Mouse (Mus musculus): ENCODE data around the gene Rhobtb1. TPM values are rescaled to one million over a fixed set of nuclear protein-coding genes. Genes with fewer than 3 reads are reported as not detected.

The Rhobtb1 gene
- polyA plus RNA-seq, 1 experiment from 2014 or later = 19.6 TPM

DNA sequence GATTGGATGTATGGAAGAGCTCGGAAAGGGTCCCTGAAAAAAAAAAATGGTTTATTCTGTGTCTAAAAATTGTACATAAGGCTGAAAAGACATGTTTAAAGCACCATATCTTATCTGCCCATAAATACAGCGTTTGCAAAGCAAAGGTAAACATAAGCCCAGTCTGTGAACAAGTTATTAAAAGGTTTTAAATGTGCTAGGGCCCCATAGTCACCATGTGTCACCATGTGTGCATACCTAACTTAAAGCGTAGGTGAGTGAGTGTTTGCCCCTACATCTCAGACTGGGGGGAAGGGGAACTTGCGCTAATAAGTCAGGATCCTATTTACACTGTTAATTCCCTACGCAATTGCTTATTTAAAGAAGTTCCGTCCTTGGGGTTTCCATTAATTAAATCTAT lies 5.2 kb downstream of the Rhobtb1 start:
- H3K9me3 ChIP-seq (replicated peaks; ENCODE audit: control insufficient read depth, low read length) = no peaks in the 10 kb centered on the region
- H3K4me3 ChIP-seq (ENCODE audit: low read depth, low read length) = no peak overlapping the region
- no peak overlapping the region for H3K9ac ChIP-seq (ENCODE audit: low read depth, low read length)
- ATAC-seq (ENCODE audit: low read depth) = no peak
- WGBS (ENCODE audit: insufficient replicate concordance) = 63% methylated on average over 6 of the region's 6 CpGs
- no peaks in the 10 kb centered on the region for H3K36me3 ChIP-seq (ENCODE audit: control insufficient read depth, insufficient read depth)
- H3K4me1 ChIP-seq (ENCODE audit: control insufficient read depth, low read depth, low read length) = no peaks in the 10 kb centered on the region
- no peaks in the 10 kb centered on the region for H3K27me3 ChIP-seq (ENCODE audit: control insufficient read depth, insufficient read depth, low read depth, low read length)
- no peak overlapping the region for H3K4me2 ChIP-seq (ENCODE audit: low read depth, low read length)
- H3K27ac ChIP-seq (ENCODE audit: low read length) = no peak overlapping the region

DNA sequence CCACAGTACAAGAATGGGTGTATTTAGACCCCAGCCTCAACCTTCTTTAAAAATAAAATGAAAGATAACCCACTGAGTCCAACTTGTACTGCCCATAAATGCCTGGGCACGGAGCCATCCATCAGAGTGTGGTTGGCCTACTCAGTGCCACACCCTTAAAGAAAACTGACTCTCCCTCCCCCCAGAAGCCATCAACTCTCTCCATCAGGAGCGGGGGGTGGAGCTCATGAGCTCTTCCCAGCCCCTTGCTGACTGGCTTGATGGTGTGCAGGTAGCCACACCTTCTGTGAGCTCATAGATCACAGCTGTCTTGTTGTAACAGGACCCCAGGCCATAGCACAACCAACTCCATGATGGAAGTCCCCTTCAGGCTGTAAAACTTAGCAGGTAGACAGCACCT lies 6.2 kb downstream of the Rhobtb1 start:
- Histone ChIP-seq H3K4me2 (ENCODE audit: low read depth, low read length) (no peak overlapping the region), H3K9ac (ENCODE audit: low read depth, low read length) (no peak overlapping the region), H3K9me3 (replicated peaks; ENCODE audit: control insufficient read depth, low read length) (no peaks in the 10 kb centered on the region), H3K4me3 (ENCODE audit: low read depth, low read length) (no peak overlapping the region), H3K36me3 (ENCODE audit: control insufficient read depth, insufficient read depth) (no peaks in the 10 kb centered on the region), H3K27ac (ENCODE audit: low read length) (no peak overlapping the region), H3K27me3 (ENCODE audit: control insufficient read depth, insufficient read depth, low read depth, low read length) (no peaks in the 10 kb centered on the region), H3K4me1 (ENCODE audit: control insufficient read depth, low read depth, low read length) (no peaks in the 10 kb centered on the region)
- 51% methylated on average over 2 of the region's 2 CpGs for WGBS (ENCODE audit: insufficient replicate concordance)
- ATAC-seq (ENCODE audit: low read depth) = no peak

DNA sequence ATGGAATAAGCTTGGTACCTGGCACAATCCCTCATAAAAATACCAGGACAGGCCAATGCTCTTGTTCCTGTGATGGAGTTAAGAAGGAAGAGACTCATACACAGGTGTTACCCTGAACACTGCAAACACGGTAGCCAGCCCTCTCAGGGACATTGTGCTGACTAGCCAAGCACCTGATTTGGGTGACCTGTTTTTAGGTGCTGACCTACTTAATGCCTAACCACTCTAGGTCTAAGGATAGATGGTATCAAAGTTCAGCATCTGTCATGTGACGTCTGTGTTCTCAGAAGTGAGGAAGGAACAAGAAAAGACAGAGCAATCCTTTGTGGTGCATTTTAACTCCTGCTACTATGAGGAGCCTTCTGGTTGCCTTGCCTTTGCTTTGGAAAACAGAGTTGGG lies 9.6 kb downstream of the Rhobtb1 start:
- ATAC-seq (ENCODE audit: low read depth) = peak; percentile 80; the same call in 1 of the 2 replicates
- no peaks in the 10 kb centered on the region for H3K36me3 ChIP-seq (ENCODE audit: control insufficient read depth, insufficient read depth)
- WGBS (ENCODE audit: insufficient replicate concordance) = 43% methylated on average over 2 of the region's 2 CpGs

DNA sequence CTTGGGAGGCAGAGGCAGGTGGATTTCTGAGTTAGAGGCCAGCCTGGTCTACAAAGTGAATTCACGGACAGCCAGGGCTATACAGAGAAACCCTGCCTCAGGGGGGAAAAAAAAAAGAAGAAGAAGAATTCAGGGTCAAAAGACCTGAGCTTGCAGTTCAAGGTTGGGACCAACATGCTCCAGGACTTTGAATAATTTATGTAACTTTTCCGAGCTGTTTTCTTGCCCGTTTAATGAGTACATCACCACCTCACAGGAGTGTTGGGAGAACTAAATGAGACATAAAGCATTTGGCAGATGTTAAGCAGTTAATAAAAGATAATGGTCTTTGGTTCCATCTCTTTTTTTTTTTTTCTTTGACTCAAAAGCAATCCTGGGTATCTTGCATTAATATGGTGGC lies 10.3 kb downstream of the Rhobtb1 start:
- ATAC-seq (ENCODE audit: low read depth) = no peak
- 50% methylated on average over 3 of the region's 3 CpGs for WGBS (ENCODE audit: insufficient replicate concordance)
- H3K36me3 ChIP-seq (ENCODE audit: control insufficient read depth, insufficient read depth) = no peaks in the 10 kb centered on the region
- H3K27ac ChIP-seq (ENCODE audit: low read length) = no peak overlapping the region
- H3K9me3 ChIP-seq (replicated peaks; ENCODE audit: control insufficient read depth, low read length) = no peaks in the 10 kb centered on the region
- no peaks in the 10 kb centered on the region for H3K4me1 ChIP-seq (ENCODE audit: control insufficient read depth, low read depth, low read length)
- no peak overlapping the region for H3K4me3 ChIP-seq (ENCODE audit: low read depth, low read length)
- no peak overlapping the region for H3K4me2 ChIP-seq (ENCODE audit: low read depth, low read length)
- H3K9ac ChIP-seq (ENCODE audit: low read depth, low read length) = no peak overlapping the region
- no peaks in the 10 kb centered on the region for H3K27me3 ChIP-seq (ENCODE audit: control insufficient read depth, insufficient read depth, low read depth, low read length)

More for the DNA sequence above, 9.6 kb downstream of the Rhobtb1 start:
- H3K4me1 ChIP-seq (ENCODE audit: control insufficient read depth, low read depth, low read length) = no peaks in the 10 kb centered on the region
- no peak overlapping the region for H3K4me3 ChIP-seq (ENCODE audit: low read depth, low read length)
- no peaks in the 10 kb centered on the region for H3K9me3 ChIP-seq (replicated peaks; ENCODE audit: control insufficient read depth, low read length)
- H3K9ac ChIP-seq (ENCODE audit: low read depth, low read length) = no peak overlapping the region
- no peak overlapping the region for H3K27ac ChIP-seq (ENCODE audit: low read length)
- H3K27me3 ChIP-seq (ENCODE audit: control insufficient read depth, insufficient read depth, low read depth, low read length) = no peaks in the 10 kb centered on the region
- no peak overlapping the region for H3K4me2 ChIP-seq (ENCODE audit: low read depth, low read length)

DNA sequence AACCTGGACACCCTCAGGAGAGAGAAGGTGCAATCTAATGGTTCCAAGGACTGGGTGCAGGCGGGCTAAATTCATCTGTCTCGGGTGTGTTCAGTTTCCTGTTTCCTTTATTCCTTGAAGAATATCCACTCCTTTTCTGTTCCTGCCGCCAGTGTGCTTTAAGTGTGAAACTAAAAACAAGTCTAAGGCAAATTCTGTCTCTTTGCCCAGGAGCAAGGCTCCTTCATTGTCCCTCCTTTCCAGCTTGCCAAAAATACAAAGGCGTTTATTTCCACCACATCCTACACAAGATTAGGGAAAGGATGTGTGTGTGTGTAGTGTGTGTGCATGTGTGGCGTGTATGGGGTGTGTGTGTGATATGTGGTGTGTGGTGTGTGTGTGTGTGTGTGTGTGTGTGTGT lies 11.3 kb downstream of the Rhobtb1 start:
- ATAC-seq (ENCODE audit: low read depth) = no peak
- H3K27ac ChIP-seq (ENCODE audit: low read length) = no peak overlapping the region
- H3K36me3 ChIP-seq (ENCODE audit: control insufficient read depth, insufficient read depth) = no peaks in the 10 kb centered on the region
- 45% methylated on average over 5 of the region's 5 CpGs for WGBS (ENCODE audit: insufficient replicate concordance)
- H3K4me2 ChIP-seq (ENCODE audit: low read depth, low read length) = no peak overlapping the region
- H3K4me1 ChIP-seq (ENCODE audit: control insufficient read depth, low read depth, low read length) = no peaks in the 10 kb centered on the region
- H3K27me3 ChIP-seq (ENCODE audit: control insufficient read depth, insufficient read depth, low read depth, low read length) = no peaks in the 10 kb centered on the region
- no peaks in the 10 kb centered on the region for H3K9me3 ChIP-seq (replicated peaks; ENCODE audit: control insufficient read depth, low read length)
- no peak overlapping the region for H3K4me3 ChIP-seq (ENCODE audit: low read depth, low read length)
- H3K9ac ChIP-seq (ENCODE audit: low read depth, low read length) = no peak overlapping the region

DNA sequence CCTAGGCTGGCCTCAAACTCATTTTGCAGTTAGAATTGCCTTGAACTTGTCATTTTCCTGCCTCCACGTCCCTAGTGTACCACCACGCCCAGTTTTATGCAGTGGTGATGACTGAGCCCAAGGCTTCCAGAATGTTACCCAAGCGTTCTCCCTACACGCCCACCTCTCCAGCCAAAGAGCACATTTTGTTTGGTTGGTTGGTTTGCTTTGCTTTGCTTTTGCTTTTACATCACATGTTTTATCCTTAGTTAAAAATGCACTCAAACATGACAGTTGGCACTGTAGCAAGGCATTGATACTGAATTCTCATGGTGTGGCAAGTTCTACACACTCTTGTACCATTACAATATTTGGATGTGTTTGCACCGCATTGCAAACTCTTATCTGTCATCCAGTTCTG lies 12.0 kb downstream of the Rhobtb1 start:
- Histone ChIP-seq H3K27me3 (ENCODE audit: control insufficient read depth, insufficient read depth, low read depth, low read length) (no peaks in the 10 kb centered on the region), H3K4me1 (ENCODE audit: control insufficient read depth, low read depth, low read length) (no peaks in the 10 kb centered on the region), H3K4me3 (ENCODE audit: low read depth, low read length) (no peak overlapping the region), H3K9ac (ENCODE audit: low read depth, low read length) (no peak overlapping the region), H3K9me3 (replicated peaks; ENCODE audit: control insufficient read depth, low read length) (no peaks in the 10 kb centered on the region), H3K36me3 (ENCODE audit: control insufficient read depth, insufficient read depth) (no peaks in the 10 kb centered on the region), H3K27ac (ENCODE audit: low read length) (no peak overlapping the region), H3K4me2 (ENCODE audit: low read depth, low read length) (no peak overlapping the region)
- ATAC-seq (ENCODE audit: low read depth) = no peak
- WGBS (ENCODE audit: insufficient replicate concordance) = 59% methylated on average over 5 of the region's 5 CpGs

DNA sequence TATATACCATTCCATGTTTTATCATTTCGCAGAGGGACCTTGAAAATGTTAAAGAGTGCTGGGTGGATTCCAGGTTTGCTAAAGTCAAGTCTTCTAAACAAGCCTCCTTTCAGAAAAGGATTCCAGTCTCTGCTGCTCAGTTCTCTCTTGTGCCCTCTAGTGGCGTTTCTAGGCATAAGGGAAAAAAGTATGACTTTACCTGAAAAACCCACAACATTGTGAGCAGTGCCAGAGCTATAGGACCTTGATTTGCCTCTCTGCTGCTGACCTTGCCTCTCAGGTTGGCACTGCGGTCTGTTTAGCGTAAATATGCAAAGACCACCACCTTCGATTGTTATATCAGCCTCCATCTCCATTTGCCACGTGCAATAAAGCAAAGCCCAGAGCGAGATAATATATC lies 13.9 kb downstream of the Rhobtb1 start:
- H3K36me3 ChIP-seq (ENCODE audit: control insufficient read depth, insufficient read depth) = no peaks in the 10 kb centered on the region
- H3K4me1 ChIP-seq (ENCODE audit: control insufficient read depth, low read depth, low read length) = no peaks in the 10 kb centered on the region
- no peak overlapping the region for H3K4me3 ChIP-seq (ENCODE audit: low read depth, low read length)
- no peak for ATAC-seq (ENCODE audit: low read depth)
- no peak overlapping the region for H3K4me2 ChIP-seq (ENCODE audit: low read depth, low read length)
- H3K27ac ChIP-seq (ENCODE audit: low read length) = peak overlapping the region; percentile 4; the same call in 1 of the 2 replicates
- no peak overlapping the region for H3K9ac ChIP-seq (ENCODE audit: low read depth, low read length)
- no peaks in the 10 kb centered on the region for H3K9me3 ChIP-seq (replicated peaks; ENCODE audit: control insufficient read depth, low read length)
- WGBS (ENCODE audit: insufficient replicate concordance) = 42% methylated on average over 7 of the region's 7 CpGs
- H3K27me3 ChIP-seq (ENCODE audit: control insufficient read depth, insufficient read depth, low read depth, low read length) = no peaks in the 10 kb centered on the region

DNA sequence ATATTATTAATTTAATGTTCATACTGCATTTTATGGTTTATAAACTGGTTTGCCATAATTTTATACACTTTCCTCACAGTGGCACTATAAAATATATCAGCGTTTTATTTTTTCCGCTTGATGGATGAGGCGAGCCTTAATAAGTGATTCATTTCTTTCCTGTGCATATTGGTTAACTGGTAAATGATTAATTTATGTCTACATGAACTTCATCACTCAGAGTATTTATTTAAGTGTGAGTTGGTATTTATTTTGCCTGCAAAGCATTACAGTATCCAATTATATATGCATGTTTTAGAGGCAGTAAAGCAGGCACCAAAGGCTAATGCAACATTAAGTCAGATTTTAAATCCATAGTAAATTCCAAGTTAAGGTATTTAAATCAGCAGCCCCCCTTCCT lies 14.6 kb downstream of the Rhobtb1 start:
- H3K36me3 ChIP-seq (ENCODE audit: control insufficient read depth, insufficient read depth) = no peaks in the 10 kb centered on the region
- H3K9ac ChIP-seq (ENCODE audit: low read depth, low read length) = no peak overlapping the region
- no peaks in the 10 kb centered on the region for H3K9me3 ChIP-seq (replicated peaks; ENCODE audit: control insufficient read depth, low read length)
- no peak overlapping the region for H3K4me2 ChIP-seq (ENCODE audit: low read depth, low read length)
- no peak overlapping the region for H3K4me3 ChIP-seq (ENCODE audit: low read depth, low read length)
- H3K27ac ChIP-seq (ENCODE audit: low read length) = peak overlapping the region; percentile 18; the same call in 1 of the 2 replicates
- 52% methylated on average over 3 of the region's 3 CpGs for WGBS (ENCODE audit: insufficient replicate concordance)
- peak; percentile 70 for ATAC-seq (ENCODE audit: low read depth)
- no peaks in the 10 kb centered on the region for H3K4me1 ChIP-seq (ENCODE audit: control insufficient read depth, low read depth, low read length)
- no peaks in the 10 kb centered on the region for H3K27me3 ChIP-seq (ENCODE audit: control insufficient read depth, insufficient read depth, low read depth, low read length)

DNA sequence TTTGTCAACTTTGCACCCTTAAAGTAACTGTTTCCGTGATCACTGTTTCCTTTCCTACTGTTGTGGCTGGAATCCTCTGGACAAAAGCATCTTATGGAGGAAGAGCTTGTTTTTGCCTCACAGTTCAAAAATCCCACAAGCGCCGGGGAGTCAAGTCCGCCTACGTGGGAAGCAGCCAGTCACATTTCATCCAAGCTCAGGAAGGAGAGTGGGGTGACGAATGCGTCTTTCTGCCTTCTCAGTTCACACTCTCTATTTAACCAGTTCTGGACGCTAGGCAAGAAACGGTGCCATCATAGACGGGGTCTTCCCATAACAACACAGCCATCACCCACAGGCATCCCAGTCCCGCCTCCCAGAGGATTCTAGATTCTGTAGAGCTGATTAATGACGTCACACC lies 15.3 kb downstream of the Rhobtb1 start:
- peak overlapping the region; percentile 18; the same call in 1 of the 2 replicates for H3K27ac ChIP-seq (ENCODE audit: low read length)
- H3K4me1 ChIP-seq (ENCODE audit: control insufficient read depth, low read depth, low read length) = no peaks in the 10 kb centered on the region
- no peaks in the 10 kb centered on the region for H3K9me3 ChIP-seq (replicated peaks; ENCODE audit: control insufficient read depth, low read length)
- WGBS (ENCODE audit: insufficient replicate concordance) = 52% methylated on average over 12 of the region's 12 CpGs
- H3K4me3 ChIP-seq (ENCODE audit: low read depth, low read length) = no peak overlapping the region
- H3K27me3 ChIP-seq (ENCODE audit: control insufficient read depth, insufficient read depth, low read depth, low read length) = no peaks in the 10 kb centered on the region
- no peaks in the 10 kb centered on the region for H3K36me3 ChIP-seq (ENCODE audit: control insufficient read depth, insufficient read depth)
- no peak overlapping the region for H3K4me2 ChIP-seq (ENCODE audit: low read depth, low read length)
- ATAC-seq (ENCODE audit: low read depth) = no peak
- no peak overlapping the region for H3K9ac ChIP-seq (ENCODE audit: low read depth, low read length)

Data from liver, embryonic 16.5 days (tissue).